Mouse (Mus musculus) heart, embryonic 11.5 days (tissue): ENCODE data around the gene Rnf149. TPM values are rescaled to one million over a fixed set of nuclear protein-coding genes. Genes with fewer than 3 reads are reported as not detected.

Experiments
- ATAC-seq: fragments of 200-750 bp; cut with Nextera tagmentation; replicated peaks from 2 replicates; pipeline ENCODE4 v1.8.0; 2017; ENCODE audit warnings: moderate library complexity; ENCODE audit not compliant: insufficient number of reproducible peaks, low FRiP score, low TSS enrichment
- H3K27ac ChIP-seq: fragments of 300-500 bp; sonication (generic); 2 replicates; pipeline ENCODE4 v1.5.1; 2014; ENCODE audit warnings: mild to moderate bottlenecking, low read depth, low read length
- H3K27me3 ChIP-seq: fragments of 300-500 bp; sonication (generic); 2 replicates; pipeline ENCODE4 v1.6.1; 2014; ENCODE audit warnings: mild to moderate bottlenecking, low read length, mixed read lengths; ENCODE audit not compliant: control insufficient read depth, insufficient read depth
- H3K36me3 ChIP-seq: fragments of 300-500 bp; sonication (generic); 2 replicates; pipeline ENCODE4 v1.6.1; 2014; ENCODE audit warnings: mild to moderate bottlenecking, low read length, moderate library complexity, mixed read lengths; ENCODE audit not compliant: control insufficient read depth, insufficient read depth
- H3K4me1 ChIP-seq: fragments of 300-500 bp; sonication (generic); 2 replicates; pipeline ENCODE4 v1.6.1; 2014; ENCODE audit warnings: low read length; ENCODE audit not compliant: control insufficient read depth, insufficient read depth
- H3K4me2 ChIP-seq: fragments of 300-500 bp; sonication (generic); 2 replicates; pipeline ENCODE4 v1.6.1; 2014; ENCODE audit warnings: mild to moderate bottlenecking, moderate library complexity
- H3K4me3 ChIP-seq: fragments of 300-500 bp; sonication (generic); 2 replicates; pipeline ENCODE4 v1.5.1; 2014; ENCODE audit warnings: low read depth, low read length
- H3K9ac ChIP-seq: fragments of 300-500 bp; sonication (generic); 2 replicates; pipeline ENCODE4 v1.6.1; 2014; ENCODE audit warnings: mild to moderate bottlenecking, low read depth, low read length, moderate library complexity
- H3K9me3 ChIP-seq: fragments of 300-500 bp; sonication (generic); replicated peaks from 2 replicates; pipeline ENCODE4 v1.6.1; 2016; ENCODE audit warnings: low read length; ENCODE audit not compliant: control insufficient read depth
- WGBS: fragments of 180-500 bp; shearing (Covaris S2); extraction: QIAGEN DNeasy Blood & Tissue Kit; methylation state at CpG from one replicate; pipeline ENCODE4 v1.1.7; 2014; ENCODE audit not compliant: insufficient replicate concordance; 5-methylcytosine and 5-hydroxymethylcytosine counted together
- polyA plus RNA-seq: library from polyadenylated mRNA; unstranded; fragments of >200 nt; fragmentation: Nextera tagmentation; extraction: Ambion mirVana; gene quantifications from 2 replicates; pipeline ENCODE4 v1.2.1, GENCODE M21; 2014

Rnf149 gene
- polyA plus RNA-seq, 1 experiment from 2014 or later = 19.0 TPM

GRCm38 (mm10) chr1:39564603-39565002, 12.6 kb downstream of the Rnf149 start:
- no peak for ATAC-seq
- Histone ChIP-seq H3K27ac (no peak overlapping the region), H3K4me2 (no peak overlapping the region), H3K4me3 (no peak overlapping the region), H3K27me3 (no peaks in the 10 kb centered on the region), H3K4me1 (peaks cover 3% of the 10 kb centered on the region), H3K9me3 (no peaks in the 10 kb centered on the region), H3K36me3 (no peaks in the 10 kb centered on the region), H3K9ac (no peak overlapping the region)
- 31% methylated on average over 3 of the region's 3 CpGs for WGBS

- H3K27me3 ChIP-seq = no peaks in the 10 kb centered on the region
- H3K9me3 ChIP-seq = no peaks in the 10 kb centered on the region
- no peak overlapping the region for H3K27ac ChIP-seq
- 80% methylated on average over 7 of the region's 7 CpGs for WGBS
- H3K36me3 ChIP-seq = no peaks in the 10 kb centered on the region
- H3K9ac ChIP-seq = no peak overlapping the region
- no peak for ATAC-seq
- H3K4me2 ChIP-seq = no peak overlapping the region
- no peak overlapping the region for H3K4me3 ChIP-seq
- H3K4me1 ChIP-seq = peaks cover 3% of the 10 kb centered on the region
Observed at GRCm38 (mm10) chr1:39563161-39563560, 14.0 kb downstream of the Rnf149 start.

GRCm38 (mm10) chr1:39561920-39562319, 15.3 kb downstream of the Rnf149 start:
- H3K9me3 ChIP-seq = no peaks in the 10 kb centered on the region
- H3K4me2 ChIP-seq = no peak overlapping the region
- no peak overlapping the region for H3K27ac ChIP-seq
- H3K9ac ChIP-seq = no peak overlapping the region
- H3K4me1 ChIP-seq = peaks cover 3% of the 10 kb centered on the region
- 78% methylated on average over 1 of the region's 1 CpGs for WGBS
- ATAC-seq = no peak
- no peak overlapping the region for H3K4me3 ChIP-seq
- H3K27me3 ChIP-seq = no peaks in the 10 kb centered on the region
- no peaks in the 10 kb centered on the region for H3K36me3 ChIP-seq

GRCm38 (mm10) chr1:39559009-39559408, 18.2 kb downstream of the Rnf149 start:
- Histone ChIP-seq H3K4me1 (peaks cover 13% of the 10 kb centered on the region), H3K9ac (no peak overlapping the region), H3K27ac (no peak overlapping the region), H3K4me2 (no peak overlapping the region), H3K4me3 (no peak overlapping the region), H3K36me3 (no peaks in the 10 kb centered on the region), H3K27me3 (no peaks in the 10 kb centered on the region), H3K9me3 (no peaks in the 10 kb centered on the region)
- WGBS = 93% methylated on average over 2 of the region's 2 CpGs
- ATAC-seq = no peak

- Histone ChIP-seq H3K4me2 (no peak overlapping the region), H3K27ac (peak overlapping the region; percentile 36), H3K9ac (no peak overlapping the region), H3K9me3 (no peaks in the 10 kb centered on the region), H3K36me3 (peaks cover 4% of the 10 kb centered on the region), H3K4me1 (peaks cover 13% of the 10 kb centered on the region), H3K4me3 (no peak overlapping the region), H3K27me3 (no peaks in the 10 kb centered on the region)
- 33% methylated on average over 9 of the region's 9 CpGs for WGBS
- ATAC-seq = peak; percentile 63; the same call in 1 of the 2 replicates
Observed at GRCm38 (mm10) chr1:39555556-39556415, 21.4 kb downstream of the Rnf149 start.

GRCm38 (mm10) chr1:39549831-39550230, 27.4 kb downstream of the Rnf149 start:
- no peak overlapping the region for H3K4me3 ChIP-seq
- H3K9me3 ChIP-seq = no peaks in the 10 kb centered on the region
- WGBS = 86% methylated on average over 2 of the region's 2 CpGs
- H3K4me1 ChIP-seq = no peaks in the 10 kb centered on the region
- H3K4me2 ChIP-seq = no peak overlapping the region
- peaks cover 13% of the 10 kb centered on the region for H3K36me3 ChIP-seq
- no peak for ATAC-seq
- no peak overlapping the region for H3K27ac ChIP-seq
- no peaks in the 10 kb centered on the region for H3K27me3 ChIP-seq
- no peak overlapping the region for H3K9ac ChIP-seq

- H3K4me1 ChIP-seq = no peaks in the 10 kb centered on the region
- WGBS = 66% methylated on average over 2 of the region's 2 CpGs
- H3K27ac ChIP-seq = no peak overlapping the region
- H3K4me2 ChIP-seq = no peak overlapping the region
- no peaks in the 10 kb centered on the region for H3K9me3 ChIP-seq
- no peak overlapping the region for H3K9ac ChIP-seq
- ATAC-seq = no peak
- no peaks in the 10 kb centered on the region for H3K27me3 ChIP-seq
- no peak overlapping the region for H3K4me3 ChIP-seq
- peaks cover 16% of the 10 kb centered on the region for H3K36me3 ChIP-seq
Observed at GRCm38 (mm10) chr1:39547238-39547637, 30.0 kb downstream of the Rnf149 start.

- H3K27me3 ChIP-seq = no peaks in the 10 kb centered on the region
- peaks cover 17% of the 10 kb centered on the region for H3K36me3 ChIP-seq
- no peak overlapping the region for H3K9ac ChIP-seq
- H3K27ac ChIP-seq = no peak overlapping the region
- no peaks in the 10 kb centered on the region for H3K4me1 ChIP-seq
- 88% methylated on average over 6 of the region's 6 CpGs for WGBS
- no peak overlapping the region for H3K4me3 ChIP-seq
- no peak for ATAC-seq
- no peaks in the 10 kb centered on the region for H3K9me3 ChIP-seq
- H3K4me2 ChIP-seq = no peak overlapping the region
Observed at GRCm38 (mm10) chr1:39546160-39546866, 30.9 kb downstream of the Rnf149 start.
